Mouse (Mus musculus): ENCODE results near the gene Ifit1bl1. TPM values are rescaled to one million over a fixed set of nuclear protein-coding genes. Genes with fewer than 3 reads are reported as not detected.
"Not testable (repeated sequence)": the region's sequence is repeated elsewhere in the genome, so short reads cannot be mapped to it uniquely, and the experiment has no call there.

Ifit1bl1 gene
- total and polyA plus RNA-seq, 2 experiments from 2014 or later: 1.3 to 1.5 TPM

DNA sequence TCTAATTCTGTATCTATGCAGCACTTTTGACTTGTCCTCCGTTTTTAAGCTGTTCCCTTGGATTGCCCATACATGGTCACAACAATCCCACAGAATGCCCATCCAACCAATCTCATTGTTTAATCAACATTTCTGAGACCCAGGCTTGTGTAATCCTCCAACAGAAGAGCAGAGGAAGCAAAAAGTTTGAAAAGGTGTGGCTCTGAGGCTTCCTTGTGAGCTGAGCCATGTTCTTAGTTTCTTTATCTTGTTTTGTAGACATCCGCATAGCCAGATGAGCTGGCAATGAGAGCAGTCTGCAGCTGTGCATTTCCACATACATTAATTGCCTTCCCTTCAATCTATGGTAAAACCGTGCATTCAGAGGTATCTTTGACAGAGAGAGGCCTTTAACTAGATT, 3.7 kb upstream of the Ifit1bl1 start:
- 90% methylated on average over 3 of the region's 3 CpGs for WGBS

DNA sequence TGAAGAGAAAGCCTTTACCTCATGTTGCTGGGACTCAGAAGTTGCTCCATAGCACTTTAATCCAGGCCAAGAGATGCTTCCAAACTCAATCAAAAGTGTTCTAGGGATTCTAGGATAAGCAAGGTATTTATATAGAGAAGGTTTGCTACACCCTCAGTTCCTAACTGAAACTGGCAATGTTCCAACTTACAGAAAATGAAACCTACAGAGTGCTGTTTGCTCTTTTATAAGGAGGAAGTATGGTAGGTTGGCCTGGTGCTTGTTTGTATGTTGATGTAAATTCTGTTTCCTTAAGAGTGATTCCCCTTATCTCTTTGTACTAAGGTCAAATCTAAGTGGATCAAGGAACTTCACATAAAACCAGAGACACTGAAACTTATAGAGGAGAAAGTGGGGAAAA, 2.5 kb downstream of the Ifit1bl1 start:
- not testable (repeated sequence) for H3K36me3 ChIP-seq (ENCODE audit: insufficient read depth, low read length); DNase-seq (ENCODE audit: low spot score); H3K4me3 ChIP-seq (ENCODE audit: low read length); H3K27ac ChIP-seq; H3K9ac ChIP-seq (replicated peaks; ENCODE audit: low read length); H3K9me3 ChIP-seq (ENCODE audit: low read length); H3K4me1 ChIP-seq (ENCODE audit: insufficient read depth, low read length); H3K27me3 ChIP-seq (ENCODE audit: insufficient read depth, low read length); ATAC-seq; H3K4me2 ChIP-seq (ENCODE audit: low read depth, low read length)

More for the DNA sequence above, 3.7 kb upstream of the Ifit1bl1 start:
- no peak overlapping the region for H3K9ac ChIP-seq (replicated peaks; ENCODE audit: low read length)
- ATAC-seq: no peak
- no peak overlapping the region for H3K27ac ChIP-seq
- H3K9me3 ChIP-seq (ENCODE audit: low read length): no peaks in the 10 kb centered on the region
- H3K27me3 ChIP-seq (ENCODE audit: insufficient read depth, low read length): no peaks in the 10 kb centered on the region
- no peaks in the 10 kb centered on the region for H3K36me3 ChIP-seq (ENCODE audit: insufficient read depth, low read length)
- no peaks in the 10 kb centered on the region for H3K4me1 ChIP-seq (ENCODE audit: insufficient read depth, low read length)
- H3K4me2 ChIP-seq (ENCODE audit: low read depth, low read length): no peak overlapping the region
- H3K4me3 ChIP-seq (ENCODE audit: low read length): no peak overlapping the region
- no peak for DNase-seq (ENCODE audit: low spot score)
- TF ChIP-seq CTCF (IDR thresholded peaks at IDR 0.05; ENCODE audit: low read depth): no peak

DNA sequence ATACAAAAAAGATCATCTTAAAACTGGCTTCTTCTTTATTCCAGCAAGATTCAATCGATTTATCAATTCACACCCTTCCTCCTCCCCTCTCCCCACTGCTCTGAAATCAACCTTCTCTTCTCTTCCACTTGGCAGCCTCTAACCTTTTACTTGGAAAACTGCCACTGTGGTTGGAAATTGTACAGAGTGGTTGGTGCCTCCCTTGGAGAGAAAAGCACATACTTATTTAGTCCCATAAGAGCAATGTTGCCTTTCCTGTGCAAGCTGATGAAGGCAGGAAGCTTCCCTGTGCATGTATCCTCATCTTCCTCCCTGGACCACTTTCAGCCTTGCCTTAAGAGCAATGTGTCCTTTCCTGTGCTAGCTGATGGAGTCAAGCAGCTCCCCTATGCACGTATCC, 3.4 kb downstream of the Ifit1bl1 start:
- 62% methylated on average over 2 of the region's 2 CpGs for WGBS
- ATAC-seq (no peak), DNase-seq (ENCODE audit: low spot score) (peak; percentile 58)
- Histone ChIP-seq H3K27ac (no peak overlapping the region), H3K36me3 (ENCODE audit: insufficient read depth, low read length) (no peaks in the 10 kb centered on the region), H3K9ac (replicated peaks; ENCODE audit: low read length) (no peak overlapping the region), H3K4me1 (ENCODE audit: insufficient read depth, low read length) (0 out of 2 replicates have a peak, but pooled peaks cover 4% of the 10 kb centered on the region), H3K4me2 (ENCODE audit: low read depth, low read length) (no peak overlapping the region), H3K9me3 (ENCODE audit: low read length) (no peaks in the 10 kb centered on the region), H3K27me3 (ENCODE audit: insufficient read depth, low read length) (no peaks in the 10 kb centered on the region), H3K4me3 (ENCODE audit: low read length) (no peak overlapping the region)
- no peak for TF ChIP-seq CTCF (IDR thresholded peaks at IDR 0.05; ENCODE audit: low read depth)

DNA sequence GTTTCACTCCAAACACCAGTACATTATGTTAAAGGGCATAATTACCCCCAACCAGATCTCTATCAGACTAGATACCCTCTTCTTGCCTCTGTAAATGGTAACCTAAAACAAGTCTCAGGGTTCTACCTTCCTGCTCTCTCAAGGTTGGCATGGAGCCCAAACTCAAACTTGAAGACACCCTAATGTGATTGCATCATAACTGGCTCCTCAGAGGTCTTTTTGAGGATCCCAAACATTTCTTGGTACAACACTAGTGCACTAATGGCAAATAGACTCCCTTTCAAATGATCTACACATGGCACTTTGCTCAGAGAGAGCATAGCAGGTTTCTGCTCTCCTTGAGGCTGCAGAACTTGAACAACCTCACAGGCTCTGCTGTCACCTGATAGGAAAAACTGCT, 4.9 kb downstream of the Ifit1bl1 start:
- H3K36me3 ChIP-seq (ENCODE audit: insufficient read depth, low read length): no peaks in the 10 kb centered on the region
- H3K27me3 ChIP-seq (ENCODE audit: insufficient read depth, low read length): no peaks in the 10 kb centered on the region
- ATAC-seq (no peak), DNase-seq (ENCODE audit: low spot score) (no peak)
- TF ChIP-seq CTCF (IDR thresholded peaks at IDR 0.05; ENCODE audit: low read depth): no peak
- no peak overlapping the region for H3K27ac ChIP-seq
- no peak overlapping the region for H3K4me2 ChIP-seq (ENCODE audit: low read depth, low read length)
- no peak overlapping the region for H3K4me3 ChIP-seq (ENCODE audit: low read length)
- H3K9me3 ChIP-seq (ENCODE audit: low read length): no peaks in the 10 kb centered on the region
- H3K9ac ChIP-seq (replicated peaks; ENCODE audit: low read length): no peak overlapping the region
- 0 out of 2 replicates have a peak, but pooled peaks cover 4% of the 10 kb centered on the region for H3K4me1 ChIP-seq (ENCODE audit: insufficient read depth, low read length)

DNA sequence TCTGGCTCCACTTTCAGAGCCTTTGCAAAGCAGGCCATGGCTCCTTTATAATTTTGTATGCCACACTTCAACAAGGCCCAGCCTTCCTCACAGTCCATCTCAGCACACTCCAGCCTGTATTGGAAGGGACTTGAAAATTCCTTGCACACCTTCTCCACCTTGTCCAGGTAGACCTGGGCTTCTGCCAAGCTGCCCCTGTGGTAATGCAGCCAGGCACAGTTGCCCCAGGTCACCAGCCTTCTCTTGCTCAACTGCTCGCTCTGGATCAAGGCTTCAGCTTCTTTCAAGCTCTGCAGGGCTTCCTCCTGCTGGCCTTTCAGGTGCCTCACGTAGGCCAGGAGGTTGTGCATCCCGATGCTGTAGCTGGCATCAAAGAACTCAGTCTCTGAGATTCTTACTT, 7.2 kb downstream of the Ifit1bl1 start:
- DNase-seq (ENCODE audit: low spot score); H3K9me3 ChIP-seq (ENCODE audit: low read length); ATAC-seq: not testable (repeated sequence)

DNA sequence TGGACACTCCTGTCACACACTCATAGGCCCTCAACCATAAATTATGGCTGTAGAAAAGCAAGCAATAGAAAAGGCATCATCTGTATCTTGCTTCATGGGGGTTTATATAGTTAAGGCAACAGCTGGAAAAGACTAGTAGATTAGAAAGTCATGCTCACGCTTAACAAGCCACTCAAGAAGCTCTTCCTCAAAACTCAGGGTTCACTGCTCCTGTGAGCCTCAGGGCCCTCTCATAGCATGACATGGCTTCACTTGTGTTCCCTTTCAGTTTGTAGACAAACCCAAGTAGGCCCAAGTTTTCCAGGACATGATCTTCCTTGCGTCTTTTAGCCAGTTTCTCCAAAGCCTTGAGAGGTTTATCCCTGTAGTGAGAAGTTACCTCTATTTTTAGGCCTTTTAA, 8.3 kb downstream of the Ifit1bl1 start:
- no peak overlapping the region for H3K27ac ChIP-seq
- WGBS: 94% methylated on average over 2 of the region's 2 CpGs
- ATAC-seq: no peak

More for the DNA sequence above, 7.2 kb downstream of the Ifit1bl1 start:
- WGBS: 83% methylated on average over 3 of the region's 3 CpGs
- H3K36me3 ChIP-seq (ENCODE audit: insufficient read depth, low read length); H3K9ac ChIP-seq (replicated peaks; ENCODE audit: low read length); H3K4me3 ChIP-seq (ENCODE audit: low read length); H3K27me3 ChIP-seq (ENCODE audit: insufficient read depth, low read length); H3K4me2 ChIP-seq (ENCODE audit: low read depth, low read length); H3K27ac ChIP-seq; H3K4me1 ChIP-seq (ENCODE audit: insufficient read depth, low read length): not testable (repeated sequence)

DNA sequence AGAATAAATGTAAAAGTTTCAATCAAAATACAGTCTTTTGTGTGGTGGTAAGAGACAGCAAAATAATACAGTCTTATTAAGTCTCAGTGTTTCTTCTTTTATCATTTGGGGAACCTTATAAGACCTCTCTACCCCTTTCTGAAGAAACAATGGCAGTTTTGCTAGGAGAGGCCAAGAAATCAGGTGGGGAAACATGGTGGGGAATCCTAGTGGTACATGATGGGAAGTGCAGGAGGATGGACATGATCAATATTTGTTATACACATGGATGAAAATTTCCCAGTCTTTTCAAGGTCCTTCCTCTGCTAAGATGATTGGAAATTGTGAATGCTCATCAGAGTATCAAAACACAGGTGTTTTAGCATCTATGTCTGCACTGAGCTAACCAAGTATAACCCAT, 12.8 kb downstream of the Ifit1bl1 start:
- no peak overlapping the region for H3K27ac ChIP-seq
- no peaks in the 10 kb centered on the region for H3K9me3 ChIP-seq (ENCODE audit: low read length)
- DNase-seq (ENCODE audit: low spot score) (no peak), ATAC-seq (no peak)
- no peak overlapping the region for H3K9ac ChIP-seq (replicated peaks; ENCODE audit: low read length)
- no peaks in the 10 kb centered on the region for H3K36me3 ChIP-seq (ENCODE audit: insufficient read depth, low read length)
- no peak overlapping the region for H3K4me3 ChIP-seq (ENCODE audit: low read length)
- H3K27me3 ChIP-seq (ENCODE audit: insufficient read depth, low read length): no peaks in the 10 kb centered on the region
- TF ChIP-seq CTCF (IDR thresholded peaks at IDR 0.05; ENCODE audit: low read depth): peak; percentile 45
- no peaks in the 10 kb centered on the region for H3K4me1 ChIP-seq (ENCODE audit: insufficient read depth, low read length)
- H3K4me2 ChIP-seq (ENCODE audit: low read depth, low read length): no peak overlapping the region

More for the DNA sequence above, 8.3 kb downstream of the Ifit1bl1 start:
- H3K36me3 ChIP-seq (ENCODE audit: insufficient read depth, low read length): no peaks in the 10 kb centered on the region
- no peaks in the 10 kb centered on the region for H3K27me3 ChIP-seq (ENCODE audit: insufficient read depth, low read length)
- 0 out of 2 replicates have a peak, but pooled peaks cover 3% of the 10 kb centered on the region for H3K4me1 ChIP-seq (ENCODE audit: insufficient read depth, low read length)
- no peak overlapping the region for H3K4me3 ChIP-seq (ENCODE audit: low read length)
- no peaks in the 10 kb centered on the region for H3K9me3 ChIP-seq (ENCODE audit: low read length)
- DNase-seq (ENCODE audit: low spot score): no peak
- TF ChIP-seq CTCF (IDR thresholded peaks at IDR 0.05; ENCODE audit: low read depth): no peak
- H3K9ac ChIP-seq (replicated peaks; ENCODE audit: low read length): no peak overlapping the region
- H3K4me2 ChIP-seq (ENCODE audit: low read depth, low read length): no peak overlapping the region

DNA sequence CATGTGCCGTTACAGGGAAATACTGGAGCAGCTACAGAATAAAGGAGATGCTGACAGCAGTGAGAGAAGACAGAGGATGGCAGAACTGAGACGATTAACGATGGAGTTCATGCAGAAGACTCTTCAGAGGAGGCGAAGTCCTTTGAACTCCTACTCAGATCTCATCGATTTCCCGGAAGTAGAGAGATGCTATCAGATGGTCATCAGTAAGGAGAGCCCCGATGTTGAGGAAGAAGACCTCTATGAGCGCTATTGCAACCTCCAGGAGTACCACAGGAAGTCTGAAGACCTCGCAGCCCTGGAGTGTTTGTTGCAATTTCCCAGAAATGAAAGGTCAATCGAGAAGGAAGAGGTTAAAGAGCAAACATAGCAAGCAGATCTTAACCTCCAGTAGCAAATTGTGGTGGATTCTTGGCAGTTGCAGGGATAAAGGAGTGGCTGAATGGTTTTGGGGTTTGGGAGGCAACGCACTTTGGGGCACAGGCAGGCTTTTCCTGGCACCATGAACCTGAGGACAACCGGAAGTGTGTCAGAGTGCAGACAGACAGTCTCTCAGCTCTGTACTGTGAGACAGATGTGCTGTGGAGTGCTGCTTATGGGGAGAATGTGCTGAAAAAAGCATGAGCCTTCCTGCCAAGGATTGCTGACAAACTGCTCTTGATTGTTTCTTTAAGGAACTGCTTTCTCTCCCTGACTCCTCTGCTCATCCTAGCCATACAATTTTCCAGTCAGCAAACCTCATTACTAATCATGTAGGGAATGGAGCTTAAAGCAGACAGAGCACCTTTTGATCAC, 13.7 kb downstream of the Ifit1bl1 start:
- ATAC-seq: peak; percentile 41; the same call in 1 of the 2 replicates
- H3K9ac ChIP-seq (replicated peaks; ENCODE audit: low read length); H3K4me1 ChIP-seq (ENCODE audit: insufficient read depth, low read length); H3K27me3 ChIP-seq (ENCODE audit: insufficient read depth, low read length); DNase-seq (ENCODE audit: low spot score); H3K4me3 ChIP-seq (ENCODE audit: low read length); H3K4me2 ChIP-seq (ENCODE audit: low read depth, low read length); H3K27ac ChIP-seq; H3K9me3 ChIP-seq (ENCODE audit: low read length); H3K36me3 ChIP-seq (ENCODE audit: insufficient read depth, low read length): not testable (repeated sequence)
- WGBS: 83% methylated on average over 6 of the region's 12 CpGs

DNA sequence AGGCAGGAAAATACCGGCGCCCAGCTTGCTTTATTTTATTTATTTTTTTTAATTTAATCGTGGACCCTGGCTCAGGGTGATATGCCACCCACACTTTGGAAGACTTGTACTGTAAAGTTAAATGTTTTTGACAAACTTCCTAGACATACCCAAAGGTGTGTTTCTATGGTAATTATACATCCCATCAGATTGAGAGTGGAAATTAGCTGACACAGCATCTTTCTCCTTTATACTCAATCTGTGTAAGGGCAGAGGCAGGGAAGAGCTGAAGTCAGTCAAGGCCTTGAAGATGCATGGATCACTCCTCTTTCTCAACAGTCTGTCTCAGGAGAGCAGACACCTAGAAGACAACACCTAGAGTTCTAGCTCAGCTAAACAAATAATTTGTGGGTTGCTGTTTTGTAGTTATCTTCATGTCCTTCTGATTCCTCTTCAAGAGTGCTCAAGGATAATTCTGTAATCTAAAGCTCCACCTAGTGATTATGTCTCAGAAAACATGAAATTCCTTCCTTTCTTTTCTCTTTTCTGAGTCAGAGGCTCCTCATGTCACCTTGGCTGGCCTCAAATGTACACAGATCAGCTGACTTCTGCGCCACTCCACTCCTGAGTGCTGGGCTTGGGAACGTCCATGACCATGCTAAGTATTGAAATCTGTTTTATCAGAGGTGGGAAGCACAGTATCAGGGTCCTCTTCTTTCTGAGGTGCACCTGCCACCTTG, 15.9 kb downstream of the Ifit1bl1 start:
- ATAC-seq; H3K27ac ChIP-seq; H3K9ac ChIP-seq (replicated peaks; ENCODE audit: low read length); H3K4me3 ChIP-seq (ENCODE audit: low read length); H3K4me2 ChIP-seq (ENCODE audit: low read depth, low read length); H3K27me3 ChIP-seq (ENCODE audit: insufficient read depth, low read length); H3K4me1 ChIP-seq (ENCODE audit: insufficient read depth, low read length); H3K36me3 ChIP-seq (ENCODE audit: insufficient read depth, low read length); H3K9me3 ChIP-seq (ENCODE audit: low read length): not testable (repeated sequence)
- WGBS: 82% methylated on average over 5 of the region's 5 CpGs
- peak; percentile 26 for DNase-seq (ENCODE audit: low spot score)
